Mouse (Mus musculus) MEL-GATA-1-ER (cell line): ENCODE data around the gene Clec2h.
"Not testable (repeated sequence)": the region's sequence is repeated elsewhere in the genome, so short reads cannot be mapped to it uniquely, and the experiment has no call there.

Experiments used
- DNase-seq: peaks from one replicate; pipeline ENCODE4 v3.0.0-alpha.2; 2012; ENCODE audit warnings: low read depth; ENCODE audit errors: extremely low read depth

Gene Clec2h

GRCm38 (mm10) chr6:128662206-128662605 lies at the start of gene Clec2h:
Clec2h (plus strand) TSS chr6:128662385.
- no peak for DNase-seq

- DNase-seq = no peak
These were observed 39.5 kb upstream of the Clec2h start for GRCm38 (mm10) chr6:128622733-128623132.

- DNase-seq = not testable (repeated sequence)
These were observed 38.8 kb upstream of the Clec2h start, which contains the start of gene Klrb1a for GRCm38 (mm10) chr6:128623433-128623832. Klrb1a (minus strand) TSS chr6:128623533.

GRCm38 (mm10) chr6:128624425-128624824 lies 37.8 kb upstream of the Clec2h start:
- DNase-seq = no peak

GRCm38 (mm10) chr6:128625246-128625645 lies 36.9 kb upstream of the Clec2h start:
- DNase-seq = not testable (repeated sequence)

- DNase-seq = peak; percentile 24
These were observed 32.1 kb upstream of the Clec2h start for GRCm38 (mm10) chr6:128629771-128630739.

GRCm38 (mm10) chr6:128630912-128631905 lies 31.0 kb upstream of the Clec2h start:
- DNase-seq = not testable (repeated sequence)

GRCm38 (mm10) chr6:128640673-128641072 lies 21.5 kb upstream of the Clec2h start:
- DNase-seq = no peak

GRCm38 (mm10) chr6:128641116-128641716 lies 21.0 kb upstream of the Clec2h start:
- no peak for DNase-seq

- DNase-seq = peak; percentile 17
These were observed 18.2 kb upstream of the Clec2h start for GRCm38 (mm10) chr6:128643999-128644398.

GRCm38 (mm10) chr6:128644694-128645093 lies 17.5 kb upstream of the Clec2h start:
- not testable (repeated sequence) for DNase-seq

- DNase-seq = not testable (repeated sequence)
These were observed 16.5 kb upstream of the Clec2h start for GRCm38 (mm10) chr6:128645708-128646107.

GRCm38 (mm10) chr6:128649681-128650080 lies 12.5 kb upstream of the Clec2h start:
- no peak for DNase-seq

- DNase-seq = no peak
These were observed 12.0 kb upstream of the Clec2h start for GRCm38 (mm10) chr6:128650187-128650586.

- DNase-seq = not testable (repeated sequence)
These were observed 11.4 kb upstream of the Clec2h start for GRCm38 (mm10) chr6:128650827-128651226.

GRCm38 (mm10) chr6:128652938-128653337 lies 9.2 kb upstream of the Clec2h start:
- no peak for DNase-seq

GRCm38 (mm10) chr6:128661249-128661648 lies 936 bp upstream of the Clec2h start:
- no peak for DNase-seq

- no peak for DNase-seq
These were observed 7.8 kb downstream of the Clec2h start for GRCm38 (mm10) chr6:128669936-128670335.

GRCm38 (mm10) chr6:128679574-128679973 lies 17.4 kb downstream of the Clec2h start:
- DNase-seq = no peak

GRCm38 (mm10) chr6:128701691-128702090 lies 39.5 kb downstream of the Clec2h start:
- no peak for DNase-seq

- DNase-seq = no peak
These were observed 60.8 kb downstream of the Clec2h start, which contains the start of gene Klrb1 for GRCm38 (mm10) chr6:128722959-128723358. Klrb1 (minus strand) TSS chr6:128723059.
